Mouse (Mus musculus): Measurements from ENCODE around the gene Olfr1099.

DNA sequence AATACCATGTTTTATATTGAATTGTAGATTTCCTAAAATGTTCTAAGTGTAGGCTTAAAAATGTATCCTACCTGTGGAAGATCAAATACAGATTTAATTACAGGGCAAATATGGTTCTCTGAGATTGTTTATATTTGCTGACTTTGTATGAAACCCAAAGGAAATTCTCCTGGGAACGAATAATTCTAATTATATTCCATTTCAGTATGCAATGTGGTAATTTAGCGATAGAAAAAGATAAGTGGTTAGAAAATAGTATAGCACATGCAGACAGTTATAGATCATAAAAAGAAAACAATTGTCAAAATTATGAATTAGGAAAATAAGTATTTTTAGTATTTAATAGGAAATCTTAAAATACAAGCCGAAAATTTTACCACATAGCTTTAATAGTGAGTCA, 30.6 kb upstream of the Olfr1099 start, which contains the start of gene Olfr1101:
- no peak for TF ChIP-seq CTCF (IDR thresholded peaks at IDR 0.05; ENCODE audit: borderline replicate concordance, extremely low read depth, insufficient read depth, insufficient read length)
- TF ChIP-seq POLR2A (IDR thresholded peaks at IDR 0.05; ENCODE audit: borderline replicate concordance, extremely low read depth, insufficient read depth, insufficient read length, poor library complexity, severe bottlenecking) = no peak

Measured in brain, embryonic 14.5 days (tissue).